Mouse (Mus musculus) kidney, embryonic 15.5 days (tissue): ENCODE measurements at regions not wholly inside any gene's neighbourhood (a gene's known extent, or its start where the extent isn't known, plus 50 kb on each side); places are given as distances from the start of the nearest gene placed in this dataset.
"Not testable (repeated sequence)": the region's sequence is repeated elsewhere in the genome, so short reads cannot be mapped to it uniquely, and the experiment has no call there.

Source experiments
- ATAC-seq: fragments of 200-750 bp; cut with Nextera tagmentation; replicated peaks from 2 replicates; pipeline ENCODE4 v1.8.0; 2017; ENCODE audit warnings: moderate TSS enrichment; ENCODE audit not compliant: low FRiP score
- H3K27ac ChIP-seq: fragments of 300-500 bp; sonication (generic); 2 replicates; pipeline ENCODE4 v1.5.1; 2015; ENCODE audit warnings: mild to moderate bottlenecking, inconsistent platforms
- H3K27me3 ChIP-seq: fragments of 300-500 bp; sonication (generic); 2 replicates; pipeline ENCODE4 v1.6.1; 2015; ENCODE audit warnings: inconsistent platforms
- H3K36me3 ChIP-seq: fragments of 300-500 bp; sonication (generic); 2 replicates; pipeline ENCODE4 v1.6.1; 2015; ENCODE audit warnings: inconsistent platforms
- H3K4me1 ChIP-seq: fragments of 300-500 bp; sonication (generic); 2 replicates; pipeline ENCODE4 v1.6.1; 2015; ENCODE audit warnings: inconsistent platforms
- H3K4me2 ChIP-seq: fragments of 300-500 bp; sonication (generic); 2 replicates; pipeline ENCODE4 v1.6.1; 2015; ENCODE audit warnings: moderate library complexity, mild to moderate bottlenecking, inconsistent platforms
- H3K4me3 ChIP-seq: fragments of 300-500 bp; sonication (generic); replicated peaks from 2 replicates; pipeline ENCODE4 v1.5.1; 2015; ENCODE audit warnings: mild to moderate bottlenecking, inconsistent platforms
- H3K9ac ChIP-seq: fragments of 300-500 bp; sonication (generic); 2 replicates; pipeline ENCODE4 v1.6.1; 2015; ENCODE audit warnings: mild to moderate bottlenecking, inconsistent platforms
- H3K9me3 ChIP-seq: fragments of 300-500 bp; sonication (generic); replicated peaks from 2 replicates; pipeline ENCODE4 v1.6.1; 2016; ENCODE audit warnings: inconsistent platforms
- WGBS: fragments of 180-500 bp; shearing (Covaris S2); methylation state at CpG from one replicate; pipeline ENCODE4 v1.1.7; 2015; ENCODE audit warnings: mixed read lengths; 5-methylcytosine and 5-hydroxymethylcytosine counted together

- not testable (repeated sequence) for H3K4me3 ChIP-seq, H3K27ac ChIP-seq, H3K27me3 ChIP-seq, ATAC-seq, H3K9ac ChIP-seq, H3K4me2 ChIP-seq, H3K4me1 ChIP-seq, H3K9me3 ChIP-seq, H3K36me3 ChIP-seq
- 56% methylated on average over 1 of the region's 1 CpGs for WGBS
These were observed 102.8 kb downstream of the Gc start for GRCm38 (mm10) chr5:89354936-89355335.

DNA sequence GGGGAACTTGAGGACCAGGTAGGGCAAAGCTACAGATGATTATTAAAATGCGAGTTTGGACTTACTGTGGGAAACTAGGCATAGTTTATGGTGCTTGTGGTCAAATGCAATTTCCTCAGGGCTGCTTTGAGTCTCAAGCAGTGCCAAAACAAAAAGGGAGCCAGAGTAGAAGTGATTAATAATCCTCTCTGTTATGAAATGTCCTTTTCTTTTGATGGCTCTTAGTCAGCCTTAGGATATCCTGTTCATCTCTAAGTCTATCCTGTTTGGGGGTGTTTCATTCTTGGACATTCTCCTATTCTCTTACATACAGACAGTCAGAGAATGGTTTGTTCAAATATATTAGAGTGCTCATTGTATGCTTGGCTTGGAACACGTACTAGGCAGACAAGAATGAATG, 109.9 kb downstream of the Gc start:
- ATAC-seq, result no peak
- Histone ChIP-seq H3K9me3 (no peaks in the 10 kb centered on the region), H3K4me2 (no peak overlapping the region), H3K36me3 (no peaks in the 10 kb centered on the region), H3K27me3 (no peaks in the 10 kb centered on the region), H3K9ac (no peak overlapping the region), H3K27ac (no peak overlapping the region), H3K4me3 (no peak overlapping the region), H3K4me1 (no peaks in the 10 kb centered on the region)
- 83% methylated on average over 2 of the region's 2 CpGs for WGBS

- H3K36me3 ChIP-seq, result no peaks in the 10 kb centered on the region
- H3K9ac ChIP-seq, result no peak overlapping the region
- 84% methylated on average over 5 of the region's 5 CpGs for WGBS
- H3K4me3 ChIP-seq, result no peak overlapping the region
- H3K27ac ChIP-seq, result no peak overlapping the region
- no peaks in the 10 kb centered on the region for H3K27me3 ChIP-seq
- H3K4me1 ChIP-seq, result no peaks in the 10 kb centered on the region
- ATAC-seq, result no peak
- no peak overlapping the region for H3K4me2 ChIP-seq
- no peaks in the 10 kb centered on the region for H3K9me3 ChIP-seq
These were observed 117.2 kb downstream of the Gc start for GRCm38 (mm10) chr5:89340532-89340931.

DNA sequence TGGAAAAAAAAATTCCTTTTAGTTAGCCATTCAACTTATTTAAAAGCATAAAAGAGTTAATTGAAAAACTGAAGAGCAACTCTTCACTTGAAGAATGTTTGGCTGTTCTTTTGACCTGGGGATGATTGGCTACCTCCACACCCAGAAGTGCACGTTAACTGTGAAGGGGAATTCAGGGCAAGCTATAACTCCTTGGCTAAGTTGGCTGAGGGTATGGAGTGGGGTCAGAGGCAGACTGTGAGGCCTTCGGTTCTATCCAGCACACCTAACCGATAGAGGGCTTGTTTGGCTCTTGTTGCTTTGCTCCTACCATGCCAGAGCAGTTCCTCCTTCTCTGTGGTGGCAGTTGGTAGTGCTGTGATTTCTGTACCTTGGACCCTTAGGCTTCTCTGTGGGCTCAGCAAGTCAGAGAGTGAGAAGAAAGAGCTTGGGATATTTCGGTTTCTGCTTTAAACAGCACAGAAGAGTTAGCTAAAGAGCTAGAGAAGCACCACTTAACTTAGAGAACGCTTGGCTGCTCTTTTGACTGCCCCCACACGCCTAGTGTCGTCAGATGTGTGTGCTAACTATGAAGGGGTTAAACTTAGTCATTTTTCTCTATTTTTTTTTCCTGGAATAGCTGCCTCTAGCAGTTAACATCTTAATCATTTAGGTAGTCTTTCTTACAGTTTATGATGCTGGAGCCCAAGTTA, 119.6 kb downstream of the Gc start:
- H3K9me3 ChIP-seq, result no peaks in the 10 kb centered on the region
- no peak overlapping the region for H3K4me2 ChIP-seq
- no peak overlapping the region for H3K4me3 ChIP-seq
- WGBS, result 63% methylated on average over 7 of the region's 7 CpGs
- no peaks in the 10 kb centered on the region for H3K4me1 ChIP-seq
- no peaks in the 10 kb centered on the region for H3K27me3 ChIP-seq
- no peaks in the 10 kb centered on the region for H3K36me3 ChIP-seq
- ATAC-seq, result 0 out of 2 replicates have a peak, but pooled peaks have one; percentile 22
- H3K9ac ChIP-seq, result no peak overlapping the region
- H3K27ac ChIP-seq, result no peak overlapping the region
